Mouse (Mus musculus) midbrain, postnatal 0 days (tissue): ENCODE data around the gene Wnt16. TPM values are rescaled to one million over a fixed set of nuclear protein-coding genes. Genes with fewer than 3 reads are reported as not detected.

Source experiments
- ATAC-seq: fragments of 200-750 bp; cut with Nextera tagmentation; 2 replicates; pipeline ENCODE4 v1.8.0; 2017; ENCODE audit warnings: moderate number of reproducible peaks, mild to moderate bottlenecking, moderate TSS enrichment, moderate library complexity; ENCODE audit not compliant: low FRiP score
- DNase-seq: peaks from one replicate; pipeline ENCODE4 v3.0.0-alpha.2; 2015; ENCODE audit warnings: low spot score
- H3K27ac ChIP-seq: fragments of 300-500 bp; sonication (generic); 2 replicates; pipeline ENCODE4 v1.5.1; 2014; ENCODE audit warnings: low read depth, mild to moderate bottlenecking, low read length, mixed read lengths
- H3K27me3 ChIP-seq: fragments of 300-500 bp; sonication (generic); 2 replicates; pipeline ENCODE4 v1.6.1; 2014; ENCODE audit warnings: low read length, control low read depth, mixed read lengths; ENCODE audit not compliant: insufficient read depth
- H3K36me3 ChIP-seq: fragments of 300-500 bp; sonication (generic); 2 replicates; pipeline ENCODE4 v1.6.1; 2014; ENCODE audit warnings: low read length, control low read depth, mixed read lengths; ENCODE audit not compliant: insufficient read depth
- H3K4me1 ChIP-seq: fragments of 300-500 bp; sonication (generic); 2 replicates; pipeline ENCODE4 v1.6.1; 2014; ENCODE audit warnings: mild to moderate bottlenecking, control low read depth, antibody characterized with exemption, low read length, mixed read lengths; ENCODE audit not compliant: insufficient read depth
- H3K4me2 ChIP-seq: fragments of 300-500 bp; sonication (generic); 2 replicates; pipeline ENCODE4 v1.6.1; 2014; ENCODE audit warnings: low read depth, mild to moderate bottlenecking, low read length, mixed read lengths; ENCODE audit not compliant: poor library complexity, severe bottlenecking
- H3K4me3 ChIP-seq: fragments of 300-500 bp; sonication (generic); 2 replicates; pipeline ENCODE4 v1.5.1; 2014; ENCODE audit warnings: low read depth, mild to moderate bottlenecking, low read length, moderate library complexity
- H3K9ac ChIP-seq: fragments of 300-500 bp; sonication (generic); replicated peaks from 2 replicates; pipeline ENCODE4 v1.6.1; 2014; ENCODE audit warnings: mild to moderate bottlenecking, low read length, moderate library complexity, mixed read lengths; ENCODE audit not compliant: poor library complexity, severe bottlenecking
- H3K9me3 ChIP-seq: fragments of 300-500 bp; sonication (generic); 2 replicates; pipeline ENCODE4 v1.6.1; 2016; ENCODE audit warnings: low read length, control low read depth
- CTCF ChIP-seq: IDR thresholded peaks from 2 replicates; pipeline ENCODE4 v1.5.1; 2016; ENCODE audit warnings: antibody characterized with exemption, mild to moderate bottlenecking
- WGBS: fragments of 180-500 bp; shearing (Covaris S2); extraction: QIAGEN DNeasy Blood & Tissue Kit; methylation state at CpG from one replicate; pipeline ENCODE4 v1.1.7; 2014; 5-methylcytosine and 5-hydroxymethylcytosine counted together
- polyA plus RNA-seq: library from polyadenylated mRNA; unstranded; fragments of >200 nt; fragmentation: Nextera tagmentation; extraction: Ambion mirVana; gene quantifications from 2 replicates; pipeline ENCODE4 v1.2.1, GENCODE M21; 2015
- total RNA-seq: library from RNA; depleted of rRNA; stranded (reverse); fragments of >200 nt; gene quantifications from 2 replicates; pipeline ENCODE4 v1.2.3, GENCODE M21; 2014; rRNA removed

The Wnt16 gene
- total and polyA plus RNA-seq, 2 experiments from 2014 or later: 0.75 to 2.0 TPM

GRCm38 (mm10) chr6:22343706-22344105 is 55.7 kb downstream of the Wnt16 start:
- peaks cover 3% of the 10 kb centered on the region; the same call in 1 of the 2 replicates for H3K36me3 ChIP-seq
- TF ChIP-seq CTCF: no peak
- no peaks in the 10 kb centered on the region for H3K4me1 ChIP-seq
- no peak overlapping the region for H3K4me3 ChIP-seq
- H3K9me3 ChIP-seq: no peaks in the 10 kb centered on the region
- no peak overlapping the region for H3K9ac ChIP-seq
- ATAC-seq: no peak
- DNase-seq: no peak
- WGBS: 96% methylated on average over 6 of the region's 6 CpGs
- no peak overlapping the region for H3K4me2 ChIP-seq
- H3K27ac ChIP-seq: no peak overlapping the region
- no peaks in the 10 kb centered on the region for H3K27me3 ChIP-seq

- Histone ChIP-seq H3K36me3 (peaks cover 3% of the 10 kb centered on the region; the same call in 1 of the 2 replicates), H3K4me2 (no peak overlapping the region), H3K9me3 (no peaks in the 10 kb centered on the region), H3K9ac (no peak overlapping the region), H3K27me3 (no peaks in the 10 kb centered on the region), H3K4me3 (no peak overlapping the region), H3K27ac (no peak overlapping the region), H3K4me1 (no peaks in the 10 kb centered on the region)
- no peak for DNase-seq
- no peak for ATAC-seq
- TF ChIP-seq CTCF: no peak
- WGBS: 60% methylated on average over 6 of the region's 6 CpGs
Measured at GRCm38 (mm10) chr6:22344443-22344842, 56.4 kb downstream of the Wnt16 start.

DNA sequence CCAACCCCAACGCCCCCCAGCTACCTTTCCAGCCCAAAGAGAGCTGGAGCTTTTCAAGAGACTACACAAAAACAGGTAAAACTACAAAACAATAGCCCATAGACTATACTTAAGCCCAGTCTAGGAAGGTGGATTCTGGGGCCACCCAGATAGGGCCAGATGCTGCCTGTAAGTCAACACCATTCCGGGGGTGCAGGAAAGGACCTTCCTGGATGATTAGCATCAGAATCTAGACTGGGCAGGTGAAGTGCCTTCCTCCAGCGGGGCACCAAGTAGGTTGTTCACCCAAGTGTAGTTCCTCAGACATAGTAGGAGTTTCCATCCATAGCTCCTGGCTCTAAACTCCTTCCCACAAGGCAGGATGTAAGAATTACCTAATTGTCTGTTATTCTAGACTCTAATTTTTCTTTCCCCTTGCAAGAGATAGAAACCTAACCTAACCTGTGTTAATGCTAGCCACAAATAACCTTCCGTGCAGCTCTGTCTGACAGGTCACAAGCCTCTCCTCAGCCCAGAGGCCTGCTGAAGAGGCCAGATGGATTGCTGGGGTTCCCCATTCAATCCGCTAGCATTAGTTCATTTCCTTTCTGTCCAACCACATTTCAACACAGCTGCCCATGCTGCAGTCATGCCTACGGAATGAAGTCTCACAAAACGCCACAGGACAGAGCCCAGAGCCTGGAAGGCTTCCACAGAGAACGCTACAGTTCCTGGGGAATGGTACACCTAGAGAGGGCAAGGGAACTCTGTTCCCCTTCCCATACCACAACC is 59.3 kb downstream of the Wnt16 start:
- no peaks in the 10 kb centered on the region for H3K27me3 ChIP-seq
- WGBS: 88% methylated on average over 8 of the region's 8 CpGs
- no peak for ATAC-seq
- no peak for TF ChIP-seq CTCF
- H3K9me3 ChIP-seq: no peaks in the 10 kb centered on the region
- no peaks in the 10 kb centered on the region for H3K4me1 ChIP-seq
- no peak for DNase-seq
- no peak overlapping the region for H3K4me3 ChIP-seq
- H3K9ac ChIP-seq: no peak overlapping the region
- H3K4me2 ChIP-seq: no peak overlapping the region
- no peaks in the 10 kb centered on the region for H3K36me3 ChIP-seq
- no peak overlapping the region for H3K27ac ChIP-seq

Other genes starting within 250 kb of the Wnt16 start
- 68.7 and 74.5 TPM in 2 replicates for gene Fam3c, start 68.0 kb downstream of the Wnt16 start, total RNA-seq
- 130 and 135 TPM in 2 replicates for gene Fam3c, start 68.0 kb downstream of the Wnt16 start, polyA plus RNA-seq